Mouse (Mus musculus) mouse embryonic stem cell (cell line): ENCODE data around the gene Ick.

ENCODE experiments used
- in situ Hi-C, 2 experiments: fragments of 300-500 bp; cut with MboI; formaldehyde crosslinking; loops; 1 replicate in 1 of 2; 3 replicates in 1 of 2; pipeline ENCODE4 v1.14.3; 2019 to 2020; ENCODE audit warnings: low sequenced_read_pairs in 2 of 2, low pct_unique_long_range_greater_than_20kb in 1 of 2, mixed read lengths in 1 of 2; ENCODE audit not compliant: unreplicated experiment in 1 of 2

Gene Ick

GRCm38 (mm10) chr9:78100956-78101355 is 8.0 kb upstream of the Ick start:
- in situ Hi-C loops, result no loop called here

DNA sequence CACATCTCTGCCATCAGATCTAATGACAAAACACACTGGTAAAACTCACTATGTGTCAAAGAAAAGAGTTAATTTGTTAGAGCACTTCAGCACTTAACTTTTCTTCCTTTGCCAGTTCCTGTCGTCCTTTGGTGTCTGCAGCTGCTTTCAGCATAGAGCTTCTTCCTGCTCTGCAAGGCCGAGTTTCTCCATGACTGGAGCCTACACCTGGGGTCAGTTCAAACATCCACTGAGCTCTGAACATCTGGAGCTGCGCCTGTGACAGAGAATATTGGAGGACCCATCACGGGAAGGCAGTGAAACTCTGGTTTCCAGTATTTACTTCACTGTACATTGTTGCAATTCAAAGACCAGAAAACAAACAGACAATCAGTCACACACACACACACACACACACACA is 7.6 kb upstream of the Ick start:
- in situ Hi-C loops, result no loop called here

DNA sequence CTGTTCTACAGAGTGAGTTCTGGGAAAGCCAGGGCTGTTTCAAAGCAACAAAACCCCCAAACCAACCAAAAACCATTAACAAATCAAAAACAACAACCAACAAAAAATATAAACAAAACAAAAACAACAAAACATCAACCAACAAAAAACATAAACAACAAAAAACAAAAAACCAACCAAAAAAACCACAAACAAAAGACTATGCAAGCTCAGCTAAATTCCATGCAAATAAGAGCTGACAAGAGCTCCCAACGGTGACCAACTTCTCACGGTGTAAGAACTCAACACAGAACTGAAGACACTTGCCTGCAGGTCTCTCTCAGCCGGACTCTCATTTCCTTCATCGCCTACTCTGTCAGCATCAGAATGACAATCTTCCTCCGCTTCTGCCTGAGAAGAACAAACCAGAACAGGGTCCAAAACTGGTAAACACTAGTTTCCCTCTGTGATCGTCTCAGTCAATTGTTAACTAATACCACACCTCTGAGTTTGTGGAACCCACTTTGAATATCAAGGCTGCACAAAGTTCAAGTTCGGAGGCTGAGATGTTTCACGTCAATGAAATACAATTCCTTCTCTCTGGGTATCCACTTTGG is 4.9 kb upstream of the Ick start:
- in situ Hi-C loops, result no loop called here

DNA sequence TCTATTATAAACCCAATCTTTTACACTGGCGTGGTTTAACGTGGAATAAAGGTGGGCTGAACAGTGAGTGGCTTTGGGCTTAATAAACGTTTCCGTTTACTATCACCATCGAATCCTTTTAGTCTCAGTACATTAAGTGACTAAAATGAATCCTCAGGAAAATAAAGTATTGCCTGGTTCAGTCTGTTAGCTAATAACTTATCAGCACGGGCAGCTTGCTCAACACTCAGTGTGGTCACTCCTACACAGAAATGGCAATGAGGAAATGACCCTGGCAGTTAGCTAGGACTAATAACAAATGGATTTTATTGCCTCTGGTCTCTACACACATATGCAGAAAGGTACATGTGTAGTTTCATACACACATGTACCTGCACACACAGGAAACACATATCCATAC is 4.0 kb upstream of the Ick start:
- in situ Hi-C loops, result no loop called here

GRCm38 (mm10) chr9:78105501-78105932 is 3.5 kb upstream of the Ick start:
- in situ Hi-C loops, result no loop called here

- in situ Hi-C loops, result no loop called here
Measured at GRCm38 (mm10) chr9:78106821-78107220, 2.2 kb upstream of the Ick start.

- in situ Hi-C loops, result no loop called here
Measured at GRCm38 (mm10) chr9:78107582-78107911, 1.4 kb upstream of the Ick start.

- in situ Hi-C loops, result no loop called here
Measured at GRCm38 (mm10) chr9:78107912-78108795, 838 bp upstream of the Ick start.

DNA sequence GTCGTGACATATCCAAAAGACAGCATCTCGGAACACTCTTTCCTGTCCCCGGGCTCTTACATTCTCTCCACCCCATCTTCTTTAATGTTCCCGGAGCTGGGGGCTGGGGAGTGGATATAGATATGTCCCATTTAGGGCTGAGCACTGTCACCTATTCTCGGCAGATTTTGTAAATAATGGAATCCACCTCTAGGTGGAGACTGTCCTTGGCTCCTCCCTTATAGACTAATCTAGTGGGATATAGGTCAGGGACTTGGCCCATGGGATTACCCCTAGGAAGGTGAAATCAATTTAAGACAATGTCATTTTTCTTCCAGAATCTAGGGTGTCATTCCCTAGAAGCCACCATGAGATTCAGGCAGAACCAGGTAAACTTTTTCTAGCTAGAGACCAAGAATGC is 664 bp downstream of the Ick start:
- in situ Hi-C loops, result no loop called here

GRCm38 (mm10) chr9:78111456-78111855 is 2.5 kb downstream of the Ick start:
- in situ Hi-C loops, result no loop called here

DNA sequence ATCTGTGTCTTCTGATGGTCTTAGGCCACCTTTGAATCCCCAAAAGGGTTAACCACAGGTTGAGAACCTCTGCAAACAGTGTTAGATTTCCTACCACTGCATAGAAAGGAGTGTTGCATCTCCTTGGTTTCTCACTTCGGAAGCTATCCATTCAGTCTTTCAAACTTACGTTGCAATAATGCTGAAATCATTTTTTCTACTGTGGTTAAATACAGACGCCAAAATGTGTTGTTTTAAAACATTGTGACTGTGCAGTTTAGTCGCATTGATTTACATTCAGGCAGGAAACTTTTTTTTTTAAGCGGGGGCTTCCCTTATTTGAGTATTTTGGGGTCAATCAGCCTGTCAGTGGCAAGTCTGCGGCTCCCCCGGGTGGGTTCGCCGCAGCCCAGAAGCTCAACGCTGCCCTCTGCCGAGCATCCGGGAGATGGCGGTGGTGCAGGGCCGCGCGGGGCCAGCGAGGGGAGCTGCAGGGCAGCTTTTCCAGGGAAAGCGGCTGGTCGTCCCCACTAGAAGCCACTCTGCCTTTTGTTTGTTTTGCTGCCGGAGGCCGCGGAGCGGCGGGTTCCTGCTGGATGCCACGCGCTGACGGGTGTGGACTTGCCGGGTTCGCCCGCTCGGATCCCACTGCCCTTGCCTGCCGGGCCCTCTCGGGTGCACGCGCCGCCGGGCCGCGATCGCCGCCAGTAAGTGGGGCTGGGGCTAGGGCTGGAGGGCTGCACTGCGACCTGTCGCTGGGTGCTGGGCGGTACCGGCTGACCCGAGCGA is 4.0 kb downstream of the Ick start:
- in situ Hi-C loops, result no loop called here

DNA sequence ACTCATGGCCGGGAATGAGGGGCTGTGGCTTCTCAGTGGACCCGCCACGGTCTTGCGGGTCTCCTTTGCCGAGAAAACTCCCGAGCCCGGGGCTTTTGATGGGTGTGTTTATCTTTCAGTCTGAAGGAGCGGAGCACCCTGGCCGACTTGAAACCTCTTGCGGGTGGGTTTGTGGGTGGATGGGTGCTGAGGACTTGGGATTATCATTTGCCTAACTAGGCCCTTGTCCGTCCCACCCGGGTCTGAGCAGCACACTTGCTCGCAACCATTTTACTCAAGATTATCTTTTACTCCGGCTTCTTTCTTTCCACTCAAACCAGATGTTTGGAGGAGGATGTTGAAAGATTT is 4.5 kb downstream of the Ick start:
- in situ Hi-C loops, result no loop called here

- in situ Hi-C loops, result loop anchor here (5.0 kb wide), 2 partner anchors 42 to 52 kb away; no protein-coding TSS in a partner anchor
Measured at GRCm38 (mm10) chr9:78115746-78116145, 6.8 kb downstream of the Ick start.

DNA sequence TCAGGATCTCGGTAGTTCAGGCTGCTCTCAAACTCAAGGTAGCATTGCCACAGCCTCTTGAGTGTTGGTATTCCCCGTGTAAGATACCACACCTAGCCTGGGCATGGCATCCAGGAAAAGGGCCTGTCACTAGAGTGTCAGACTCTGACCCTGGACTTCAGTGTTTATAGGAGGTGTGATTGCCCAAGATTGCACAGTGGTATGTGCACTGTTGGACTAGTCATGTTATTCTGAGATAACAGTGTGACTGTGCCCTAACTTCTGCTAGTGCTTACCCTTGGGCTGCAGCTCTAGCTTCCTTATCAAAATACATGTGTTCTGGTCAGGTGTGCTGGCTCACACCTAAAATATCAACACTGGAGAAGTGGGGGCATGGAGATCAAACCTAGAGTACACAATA is 8.7 kb downstream of the Ick start:
- in situ Hi-C loops, result loop anchor here (5.0 kb wide), 2 partner anchors 40 to 50 kb away; no protein-coding TSS in a partner anchor

DNA sequence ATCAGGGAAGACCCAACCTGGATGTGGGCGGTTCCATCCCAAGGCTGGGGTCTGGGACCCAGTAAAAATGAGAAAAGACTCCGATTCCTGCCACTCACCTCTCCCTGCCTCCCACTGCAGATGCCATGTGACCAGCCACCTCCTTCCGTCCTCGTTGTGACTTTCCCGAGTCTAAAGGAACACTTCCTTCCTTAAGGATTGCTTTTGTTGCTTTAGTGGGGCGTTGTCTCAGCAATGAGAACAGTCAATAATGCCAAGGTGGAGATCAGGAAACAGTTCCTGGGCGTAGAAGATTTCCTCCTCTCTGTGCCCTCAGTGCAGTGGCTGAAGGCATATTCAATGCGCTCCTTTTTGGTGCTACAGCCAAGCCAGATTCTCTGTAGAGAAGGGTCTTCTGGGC is 12.4 kb downstream of the Ick start:
- in situ Hi-C loops, result no loop called here

- in situ Hi-C loops, result no loop called here
Measured at GRCm38 (mm10) chr9:78121985-78122384, 13.0 kb downstream of the Ick start.

DNA sequence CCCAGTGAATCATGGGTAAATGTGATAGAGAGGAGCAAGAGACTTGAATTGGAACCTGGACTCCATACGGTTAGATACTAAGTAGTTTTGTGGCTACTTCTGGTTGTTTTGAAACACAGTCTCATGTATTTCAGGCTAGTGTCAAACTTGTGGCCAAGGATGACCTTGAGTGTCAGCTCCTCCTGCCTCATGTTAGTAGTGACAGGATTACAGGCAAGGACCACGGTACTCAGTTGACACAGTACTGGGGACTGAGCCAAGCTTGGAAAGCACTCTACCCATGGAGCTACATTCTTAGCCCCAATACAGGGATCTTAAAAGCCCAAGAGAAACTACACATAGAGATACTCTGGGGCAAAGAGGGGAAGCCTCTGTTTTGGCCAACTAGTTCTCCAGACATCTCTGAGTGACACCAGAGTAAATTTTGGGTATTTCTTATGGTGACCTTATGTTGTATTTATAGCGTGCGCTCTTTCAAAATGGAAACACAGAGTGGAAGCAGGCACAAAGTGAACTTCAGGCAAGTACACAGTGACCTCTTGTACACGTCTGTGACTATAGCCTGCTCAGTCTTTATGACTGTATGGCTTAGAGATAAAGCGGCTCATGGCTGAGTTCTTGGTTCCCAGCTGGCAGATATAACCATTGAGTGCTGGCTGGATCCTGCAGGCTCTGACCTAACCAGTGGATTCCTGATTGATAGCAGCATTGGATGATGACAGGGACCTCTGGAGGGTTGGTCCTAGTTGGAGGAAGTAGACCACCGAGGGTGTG is 14.1 kb downstream of the Ick start:
- in situ Hi-C loops, result no loop called here

- in situ Hi-C loops, result no loop called here
Measured at GRCm38 (mm10) chr9:78124297-78124696, 15.3 kb downstream of the Ick start.

DNA sequence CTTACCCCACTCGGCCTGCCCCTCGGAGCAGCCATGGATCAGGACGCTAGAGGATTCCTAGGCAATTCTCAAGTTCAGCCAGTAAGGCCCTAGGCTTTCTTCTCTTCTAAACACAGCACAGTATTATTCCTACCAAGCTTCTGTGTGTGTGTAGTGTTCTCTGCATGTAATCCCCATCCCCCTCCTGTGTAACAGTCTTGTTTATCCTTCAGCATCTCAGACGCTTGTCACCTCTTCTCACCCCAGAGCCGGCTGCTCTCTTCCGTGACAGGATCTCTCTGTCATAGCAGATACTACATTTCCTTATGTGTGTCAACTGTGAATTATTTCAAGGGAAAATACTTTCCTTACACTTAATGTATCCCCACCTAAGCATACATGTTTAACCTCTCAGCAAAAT is 17.0 kb downstream of the Ick start:
- in situ Hi-C loops, result no loop called here
